ENCODE assay signal across 8 mouse cellular contexts in genomic region chr2:118038859-118039818, GRCm38 (mm10).
DNase-seq lines count a peak whose midpoint lies in the region; ATAC-seq and TF ChIP-seq lines count a peak whose summit lies in the region.

No protein-coding gene starts in this region.

- DNase-seq in cerebellum, postnatal 10 days, result peak; percentile 5 to 10
- DNase-seq in cerebellum, adult 11-12 months, result no peak
- peak; percentile 73 for DNase-seq in heart, postnatal 0 days (ENCODE audit: low spot score)
- DNase-seq in layer of hippocampus, adult 9-11 months, result peak; percentile 39
- peak; percentile 19 for DNase-seq in right cerebral cortex, postnatal 25 days
- DNase-seq in spleen, postnatal 36 days (ENCODE audit: low spot score in 2 of 2), result no peak
- DNase-seq in embryo, embryonic 9.5 days (ENCODE audit: extremely low spot score), result no peak

- H3K4me1 ChIP-seq in brown adipose tissue, adult 24 weeks (ENCODE audit: control insufficient read depth, insufficient read depth, insufficient read length, low read length), result 0 out of 2 replicates have a peak, but pooled peaks cover 6% of the 10 kb centered on the region
- 0 out of 2 replicates have a peak, but pooled peaks cover 7% of the 10 kb centered on the region for H3K4me1 ChIP-seq in heart, postnatal 0 days (ENCODE audit: control insufficient read depth, insufficient read depth)

- H3K9ac ChIP-seq in heart, postnatal 0 days (replicated peaks; ENCODE audit: low read depth, low read length), result no peak overlapping the region

- H3K9me3 ChIP-seq in heart, postnatal 0 days (replicated peaks; ENCODE audit: control insufficient read depth, low read length), result no peaks in the 10 kb centered on the region

- 53% methylated on average over 16 of the region's 16 CpGs for WGBS in heart, postnatal 0 days

- no peak overlapping the region for H3K4me3 ChIP-seq in brown adipose tissue, adult 24 weeks (ENCODE audit: insufficient read depth, low read depth, low read length)
- no peak overlapping the region for H3K4me3 ChIP-seq in heart, postnatal 0 days (ENCODE audit: low read depth, low read length)

- no peak for TF ChIP-seq CTCF in heart, postnatal 0 days (IDR thresholded peaks at IDR 0.05; ENCODE audit: low read depth)

- H3K4me2 ChIP-seq in heart, postnatal 0 days (ENCODE audit: low read depth, low read length), result no peak overlapping the region

- H3K36me3 ChIP-seq in heart, postnatal 0 days (replicated peaks; ENCODE audit: control insufficient read depth, insufficient read depth, low read length), result no peaks in the 10 kb centered on the region

- peak overlapping the region; percentile 80 for H3K27ac ChIP-seq in brown adipose tissue, adult 24 weeks (replicated peaks; ENCODE audit: low read depth, low read length)
- peak overlapping the region; percentile 58 for H3K27ac ChIP-seq in heart, postnatal 0 days (ENCODE audit: low read depth)

- 0 out of 2 replicates have a peak, but pooled peaks have one; percentile 28 for TF ChIP-seq EP300 in heart, postnatal 0 days (IDR thresholded peaks at IDR 0.05; ENCODE audit: low read depth)

- peak; percentile 84 for ATAC-seq in heart, postnatal 0 days (ENCODE audit: insufficient read depth, low read depth)

- no peaks in the 10 kb centered on the region for H3K27me3 ChIP-seq in heart, postnatal 0 days (ENCODE audit: control insufficient read depth, insufficient read depth, low read length)

Comparison
In these comparisons a context has a peak if more than half of its experiments do, and no peak if none do; other contexts are left out.
1. DNase-seq: peak in cerebellum, postnatal 10 days (2 of 2), heart, postnatal 0 days (single experiment), layer of hippocampus, adult 9-11 months (single experiment) and right cerebral cortex, postnatal 25 days (single experiment); none in cerebellum, adult 11-12 months (single experiment), spleen, postnatal 36 days (0 of 2) and embryo, embryonic 9.5 days (single experiment).